Mouse (Mus musculus) neutrophil, adult 83 days (primary cell): ENCODE results near the gene Slc2a3. TPM values are rescaled to one million over a fixed set of nuclear protein-coding genes. Genes with fewer than 3 reads are reported as not detected.

ENCODE experiments used
- total RNA-seq, 2 experiments: library from RNA; stranded (reverse); gene quantifications; one replicate each; pipeline ENCODE4 v1.2.4; 2023

Slc2a3 gene
- 100 to 1,000 TPM; 531 to 535 TPM for total RNA-seq

DNA sequence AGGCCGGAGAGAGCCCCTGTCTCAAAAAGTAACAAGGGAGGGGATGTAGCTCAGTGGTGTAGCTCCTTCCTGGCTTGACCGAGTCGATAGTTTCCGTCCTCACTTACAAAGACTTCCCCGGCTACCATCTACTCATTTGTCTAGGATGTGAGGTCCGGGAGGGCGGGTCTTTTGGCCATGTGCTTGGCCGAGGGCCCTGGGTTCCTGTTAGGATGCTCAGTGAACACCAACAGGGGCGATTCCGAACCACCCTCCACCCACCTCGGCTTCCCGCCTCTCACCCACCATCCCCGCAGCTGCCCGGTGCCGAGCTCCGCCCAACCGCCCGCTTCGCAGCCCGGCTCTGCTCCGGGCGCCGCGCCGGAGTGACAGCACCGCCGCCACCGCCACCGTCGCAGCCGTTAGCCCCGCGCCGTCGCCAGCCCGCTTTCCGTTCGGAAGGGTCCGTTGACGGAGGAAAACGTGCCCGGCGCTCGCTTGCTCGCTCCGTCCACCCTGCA is at the start of gene Slc2a3:
Slc2a3 (minus strand) TSS at position 340 of the 500 bp plus-strand sequence.

GRCm38 (mm10) chr6:122819306-122820070 is 18.0 kb upstream of the Slc2a3 start, which contains the start of gene Foxj2:
Foxj2 (plus strand) TSS chr6:122819914.

GRCm38 (mm10) chr6:122707036-122707800 is 94.2 kb downstream of the Slc2a3 start, which contains the start of gene Nanog:
Nanog (plus strand) TSS chr6:122707489.

Other genes with a start within 250 kb of the Slc2a3 start
- not detected for gene Aicda, start 247.8 kb downstream of the Slc2a3 start, total RNA-seq
- gene Apobec1, start 199.2 kb downstream of the Slc2a3 start, total RNA-seq = 10 to 100 TPM; 86.7 to 97.1 TPM
- gene Gdf3, start 191.6 kb downstream of the Slc2a3 start, total RNA-seq = under 1 TPM; 0.42 to 0.55 TPM
- not detected for gene Dppa3, start 175.2 kb downstream of the Slc2a3 start, total RNA-seq
- gene Nanog, start 94.2 kb downstream of the Slc2a3 start, total RNA-seq = not detected
- 10 to 100 TPM; 27.4 to 27.8 TPM for gene Foxj2, start 18.3 kb upstream of the Slc2a3 start, total RNA-seq
- under 1 TPM; 0.53 to 0.55 TPM for gene C3ar1, start 54.5 kb upstream of the Slc2a3 start, total RNA-seq
- gene Necap1, start 72.8 kb upstream of the Slc2a3 start, total RNA-seq = 10 to 100 TPM; 41.5 to 42.4 TPM
- gene Clec4a1, start 120.2 kb upstream of the Slc2a3 start, total RNA-seq = 10 to 100 TPM; 60.6 to 71.3 TPM
- 10 to 100 TPM; 69.4 to 73.0 TPM for gene Clec4a3, start 150.9 kb upstream of the Slc2a3 start, total RNA-seq
- gene Clec4a4, start 188.7 kb upstream of the Slc2a3 start, total RNA-seq = 1 to 10 TPM; 1.5 to 1.9 TPM
- 1 to 10 TPM; 3.7 to 4.4 TPM for gene Clec4b1, start 248.3 kb upstream of the Slc2a3 start, total RNA-seq